Mouse (Mus musculus) cortical plate, adult 2 months (tissue): Measurements from ENCODE around the gene Myh7.

ENCODE experiments used
- CTCF ChIP-seq: fragments of 200-500 bp; IDR thresholded peaks from 2 replicates; pipeline ENCODE4 v1.5.1; 2011; ENCODE audit warnings: mild to moderate bottlenecking, control low read depth, low read length; ENCODE audit not compliant: insufficient read depth; ENCODE audit errors: extremely low read depth
- POLR2A ChIP-seq: fragments of 200-500 bp; IDR thresholded peaks from 2 replicates; pipeline ENCODE4 v1.6.1; 2011; ENCODE audit warnings: mild to moderate bottlenecking, low read length, control low read depth; ENCODE audit not compliant: insufficient read depth; ENCODE audit errors: extremely low read depth

DNA sequence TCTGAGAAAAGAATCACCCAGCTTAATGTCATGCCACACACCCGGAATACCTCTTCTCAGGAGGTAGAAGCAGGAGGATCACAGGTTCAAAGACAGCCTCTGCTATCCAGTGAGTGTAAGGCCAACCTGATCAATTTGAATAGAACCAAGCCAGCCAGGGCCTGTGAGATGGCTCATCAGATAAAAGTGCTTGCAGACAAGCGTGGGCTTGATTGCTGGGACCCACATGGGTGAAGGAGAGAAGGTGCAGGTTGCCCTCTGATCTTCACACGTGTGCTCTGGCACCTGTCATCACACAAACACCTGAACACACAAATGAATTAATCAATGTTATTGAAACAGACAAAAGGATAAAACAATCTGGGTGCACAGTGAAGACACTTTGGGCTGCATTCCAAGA lies 12.1 kb upstream of the Myh7 start:
- TF ChIP-seq CTCF: no peak
- TF ChIP-seq POLR2A: no peak
